Mouse (Mus musculus): ENCODE measurements around the gene Carmil1. TPM values are rescaled to one million over a fixed set of nuclear protein-coding genes. Genes with fewer than 3 reads are reported as not detected.

Carmil1 gene
- total and polyA plus RNA-seq, 3 experiments = 0.15 to 1.2 TPM; not detected in 1

DNA sequence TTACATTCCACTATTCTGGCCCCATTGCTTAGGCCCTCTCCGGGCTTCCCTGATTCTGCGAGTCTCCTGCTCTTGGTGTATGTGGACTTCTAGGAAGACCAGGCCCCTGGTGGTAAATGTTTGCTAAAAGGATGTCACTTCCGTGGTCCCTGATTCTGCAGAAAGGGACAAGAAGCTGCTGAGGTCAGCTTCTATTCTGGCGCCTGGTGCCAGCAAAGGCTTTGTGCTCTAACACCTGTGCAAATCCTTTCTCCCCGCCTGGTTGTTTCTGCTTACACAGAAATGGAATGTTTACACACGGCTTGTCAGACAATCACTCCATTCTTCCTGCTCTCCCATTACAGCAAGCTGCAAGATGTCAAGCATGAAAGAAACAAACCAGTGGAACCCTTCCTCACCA lies 97.7 kb downstream of the Carmil1 start:
- TF ChIP-seq CTCF (IDR thresholded peaks at IDR 0.05 in 2 of 3, conservative IDR thresholded peaks at IDR 0.05 in 1 of 3; ENCODE audit: control insufficient read depth in 1 of 3, insufficient read depth in 1 of 3, low read depth in 2 of 3, low read length in 3 of 3, poor library complexity in 1 of 3, severe bottlenecking in 1 of 3) (no peak), UBTF (IDR thresholded peaks at IDR 0.05; ENCODE audit: borderline replicate concordance, insufficient read depth, low read depth, low read length) (no peak), MXI1 (IDR thresholded peaks at IDR 0.05; ENCODE audit: low read depth, low read length) (no peak), NRF1 (IDR thresholded peaks at IDR 0.05; ENCODE audit: insufficient read depth, low read depth, low read length, poor library complexity, severe bottlenecking) (no peak), GABPA (IDR thresholded peaks at IDR 0.05; ENCODE audit: low read depth, low read length) (no peak), ELF1 (IDR thresholded peaks at IDR 0.05; ENCODE audit: low read depth, low read length) (no peak), NELFE (IDR thresholded peaks at IDR 0.05; ENCODE audit: low read depth, low read length) (no peak), BHLHE40 (IDR thresholded peaks at IDR 0.05; ENCODE audit: borderline replicate concordance, low read depth, low read length) (no peak), HCFC1 (IDR thresholded peaks at IDR 0.05; ENCODE audit: low read depth, low read length) (no peak), SMC3 (IDR thresholded peaks at IDR 0.05; ENCODE audit: low read depth, low read length) (no peak)
- Histone ChIP-seq H3K27ac (ENCODE audit: control insufficient read depth, low read depth, low read length) (no peak overlapping the region), H3K4me1 (ENCODE audit: control insufficient read depth in 1 of 2, insufficient read depth in 2 of 2, low read length in 2 of 2) (no peaks in the 10 kb centered on the region)

GRCm38 (mm10) chr13:24179538-24179937 lies 101.1 kb downstream of the Carmil1 start:
- Histone ChIP-seq H3K9ac (ENCODE audit: control insufficient read depth, low read depth, low read length, poor library complexity, severe bottlenecking) (no peak overlapping the region), H3K4me3 (ENCODE audit: control insufficient read depth in 1 of 2, insufficient read depth in 1 of 2, low read depth in 2 of 2, low read length in 2 of 2) (no peak overlapping the region), H3K9me3 (replicated peaks; ENCODE audit: insufficient read depth, low read length) (no peaks in the 10 kb centered on the region), H3K36me3 (ENCODE audit: control insufficient read depth in 1 of 2, insufficient read depth in 2 of 2, low read length in 2 of 2) (no peaks in the 10 kb centered on the region), H3K27ac (ENCODE audit: control insufficient read depth, low read depth, low read length) (no peak overlapping the region), H3K4me1 (ENCODE audit: control insufficient read depth in 1 of 2, insufficient read depth in 2 of 2, low read length in 2 of 2) (no peaks in the 10 kb centered on the region), H3K27me3 (ENCODE audit: control insufficient read depth in 1 of 2, insufficient read depth in 2 of 2, low read length in 2 of 2) (no peaks in the 10 kb centered on the region; a peak in 1 of 4 replicates), H3K79me2 (ENCODE audit: control insufficient read depth, insufficient read depth, low read length, poor library complexity) (no peaks in the 10 kb centered on the region)
- TF ChIP-seq TBP (IDR thresholded peaks at IDR 0.05; ENCODE audit: low read depth, low read length) (no peak), POLR2AphosphoS5 (IDR thresholded peaks at IDR 0.05; ENCODE audit: borderline replicate concordance, low read depth, low read length) (no peak), MXI1 (IDR thresholded peaks at IDR 0.05; ENCODE audit: low read depth, low read length) (no peak)
- DNase-seq (ENCODE audit: low read depth, low spot score) = no peak

More for the DNA sequence above, 97.7 kb downstream of the Carmil1 start:
- Histone ChIP-seq H3K4me3 (ENCODE audit: control insufficient read depth in 1 of 2, insufficient read depth in 1 of 2, low read depth in 2 of 2, low read length in 2 of 2) (no peak overlapping the region), H3K79me2 (ENCODE audit: control insufficient read depth, insufficient read depth, low read length, poor library complexity) (no peaks in the 10 kb centered on the region), H3K9ac (ENCODE audit: control insufficient read depth, low read depth, low read length, poor library complexity, severe bottlenecking) (no peak overlapping the region), H3K9me3 (replicated peaks; ENCODE audit: insufficient read depth, low read length) (no peaks in the 10 kb centered on the region), H3K27me3 (ENCODE audit: control insufficient read depth in 1 of 2, insufficient read depth in 2 of 2, low read length in 2 of 2) (no peaks in the 10 kb centered on the region; a peak in 1 of 4 replicates), H3K36me3 (ENCODE audit: control insufficient read depth in 1 of 2, insufficient read depth in 2 of 2, low read length in 2 of 2) (no peaks in the 10 kb centered on the region)
- no peak for DNase-seq (ENCODE audit: low read depth, low spot score)

DNA sequence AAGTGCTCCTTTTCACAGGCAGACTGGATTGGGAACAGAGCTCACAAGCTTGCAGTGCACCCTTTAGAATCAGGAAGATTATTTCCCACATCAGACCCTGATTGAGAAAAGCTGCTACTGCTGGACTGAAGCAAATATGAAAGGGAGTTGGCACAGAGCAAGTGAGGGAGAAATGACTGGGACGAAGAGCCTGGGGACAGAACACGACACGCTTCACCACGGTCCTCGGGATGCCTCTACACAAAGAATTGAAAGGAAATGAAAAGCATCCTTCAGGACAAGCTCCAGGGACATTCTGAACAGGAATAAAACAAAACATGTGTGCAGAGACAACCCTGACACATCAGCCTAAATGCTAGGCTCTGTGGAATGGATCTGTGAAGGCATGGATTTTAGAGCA lies 103.0 kb downstream of the Carmil1 start:
- Histone ChIP-seq H3K4me1 (ENCODE audit: control insufficient read depth in 1 of 2, insufficient read depth in 2 of 2, low read length in 2 of 2) (no peaks in the 10 kb centered on the region), H3K27me3 (ENCODE audit: control insufficient read depth in 1 of 2, insufficient read depth in 2 of 2, low read length in 2 of 2) (no peaks in the 10 kb centered on the region; a peak in 1 of 4 replicates), H3K4me3 (ENCODE audit: control insufficient read depth in 1 of 2, insufficient read depth in 1 of 2, low read depth in 2 of 2, low read length in 2 of 2) (no peak overlapping the region), H3K79me2 (ENCODE audit: control insufficient read depth, insufficient read depth, low read length, poor library complexity) (no peaks in the 10 kb centered on the region), H3K9me3 (replicated peaks; ENCODE audit: insufficient read depth, low read length) (no peaks in the 10 kb centered on the region), H3K36me3 (ENCODE audit: control insufficient read depth in 1 of 2, insufficient read depth in 2 of 2, low read length in 2 of 2) (no peaks in the 10 kb centered on the region), H3K27ac (ENCODE audit: control insufficient read depth, low read depth, low read length) (no peak overlapping the region), H3K9ac (ENCODE audit: control insufficient read depth, low read depth, low read length, poor library complexity, severe bottlenecking) (no peak overlapping the region)
- no peak for TF ChIP-seq POLR2AphosphoS5 (IDR thresholded peaks at IDR 0.05; ENCODE audit: borderline replicate concordance, low read depth, low read length)
- TF ChIP-seq RCOR1 (IDR thresholded peaks at IDR 0.05; ENCODE audit: low read depth, low read length) = no peak
- TF ChIP-seq TBP (IDR thresholded peaks at IDR 0.05; ENCODE audit: low read depth, low read length) = no peak
- no peak for TF ChIP-seq KAT2A (conservative IDR thresholded peaks at IDR 0.05; ENCODE audit: low read depth, low read length)
- no peak for TF ChIP-seq E2F4 (IDR thresholded peaks at IDR 0.05; ENCODE audit: borderline replicate concordance, low read depth, low read length)
- TF ChIP-seq JUND (IDR thresholded peaks at IDR 0.05; ENCODE audit: low read depth, low read length) = no peak
- no peak for DNase-seq (ENCODE audit: low read depth, low spot score)

Data from MEL (cell line).